Mouse (Mus musculus) CD8-positive naive resting alpha-beta T cell, adult 2 months (primary cell): ENCODE data around the gene Rfx2.

Experiments
- DNase-seq, 2 experiments: peaks; one replicate each; pipeline ENCODE4 v3.0.0; 2022; ENCODE audit warnings: low read depth in 2 of 2, low spot score in 2 of 2

Gene Rfx2

GRCm38 (mm10) chr17:56754271-56755185 is 76.3 kb downstream of the Rfx2 start:
- DNase-seq = no peak

- DNase-seq = no peak
Observed at GRCm38 (mm10) chr17:56753452-56753851, 77.4 kb downstream of the Rfx2 start.

- DNase-seq = no peak
Observed at GRCm38 (mm10) chr17:56751404-56752072, 79.3 kb downstream of the Rfx2 start.

- DNase-seq = no peak
Observed at GRCm38 (mm10) chr17:56744173-56744572, 86.6 kb downstream of the Rfx2 start.

GRCm38 (mm10) chr17:56740788-56741160 is 90.0 kb downstream of the Rfx2 start:
- no peak for DNase-seq

GRCm38 (mm10) chr17:56740118-56740787 is 90.6 kb downstream of the Rfx2 start:
- DNase-seq = no peak

- no peak for DNase-seq
Observed at GRCm38 (mm10) chr17:56738221-56738620, 92.6 kb downstream of the Rfx2 start.

- no peak for DNase-seq
Observed at GRCm38 (mm10) chr17:56736534-56736933, 94.3 kb downstream of the Rfx2 start.

- DNase-seq = no peak
Observed at GRCm38 (mm10) chr17:56729656-56730055, 101.2 kb downstream of the Rfx2 start.

GRCm38 (mm10) chr17:56729151-56729550 is 101.7 kb downstream of the Rfx2 start:
- DNase-seq = no peak

- DNase-seq = no peak
Observed at GRCm38 (mm10) chr17:56728117-56728516, 102.7 kb downstream of the Rfx2 start.

- DNase-seq = no peak
Observed at GRCm38 (mm10) chr17:56727659-56728058, 103.2 kb downstream of the Rfx2 start.

GRCm38 (mm10) chr17:56727029-56727649 is 103.7 kb downstream of the Rfx2 start:
- DNase-seq = no peak
